Mouse (Mus musculus): Measurements from ENCODE around the gene Moap1. TPM values are rescaled to one million over a fixed set of nuclear protein-coding genes. Genes with fewer than 3 reads are reported as not detected.

Moap1 gene
- polyA plus RNA-seq, 1 experiment from 2014 or later = 18.4 TPM

DNA sequence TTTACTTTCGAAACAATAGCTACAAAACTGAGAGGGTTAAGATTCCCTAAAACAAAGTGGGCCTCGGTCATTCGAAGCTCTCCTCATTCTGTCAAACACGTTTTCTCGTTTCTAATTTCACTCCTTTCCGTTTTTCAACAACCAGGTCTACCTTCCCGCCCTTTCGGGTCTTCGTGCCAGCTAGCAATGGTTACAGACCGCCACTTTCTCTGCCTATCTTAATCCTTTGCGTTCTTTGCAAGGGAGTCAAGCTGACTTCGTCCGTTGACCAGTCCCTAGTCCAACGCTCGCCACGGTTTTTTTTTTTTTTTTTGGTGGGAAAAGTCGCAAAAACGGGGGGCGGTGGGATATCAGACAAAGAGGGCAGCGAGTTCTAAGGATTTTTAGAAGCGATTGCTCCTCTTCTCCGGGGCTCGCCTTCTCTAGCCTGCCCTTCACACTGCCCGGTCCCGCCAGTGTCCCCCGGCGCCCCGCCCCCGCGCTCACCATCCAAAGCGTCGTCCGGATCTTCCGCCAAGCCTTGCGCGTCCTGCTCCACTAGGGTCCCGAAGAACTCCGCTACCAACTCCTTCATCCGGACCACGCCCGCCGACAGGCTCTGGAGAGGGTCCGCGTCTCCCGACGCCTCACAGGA is 13.7 kb upstream of the Moap1 start:
- peak; percentile 81 for ATAC-seq (replicated peaks; ENCODE audit: low FRiP score)
- peak overlapping the region; percentile 64 for H3K27ac ChIP-seq (ENCODE audit: low read depth, low read length)
- no peaks in the 10 kb centered on the region; the same call in 1 of the 2 replicates for H3K36me3 ChIP-seq (ENCODE audit: control insufficient read depth, insufficient read depth, low read length)
- peak overlapping the region; percentile 66 for H3K9ac ChIP-seq (ENCODE audit: low read depth, low read length)
- H3K27me3 ChIP-seq (replicated peaks; ENCODE audit: control insufficient read depth, insufficient read depth, low read length) = no peaks in the 10 kb centered on the region
- WGBS = 1% methylated on average over 46 of the region's 46 CpGs
- peaks cover 2% of the 10 kb centered on the region; the same call in 1 of the 2 replicates for H3K4me1 ChIP-seq (replicated peaks; ENCODE audit: control insufficient read depth, insufficient read depth, low read length)
- DNase-seq (ENCODE audit: low spot score) = peak; percentile 40
- peak overlapping the region; percentile 74 for H3K4me2 ChIP-seq
- H3K9me3 ChIP-seq (ENCODE audit: control insufficient read depth, low read length) = no peaks in the 10 kb centered on the region
- H3K4me3 ChIP-seq (ENCODE audit: low read depth, low read length) = peak overlapping the region; percentile 84

- Histone ChIP-seq H3K4me3 (ENCODE audit: low read depth, low read length) (peak overlapping the region; percentile 84), H3K9ac (ENCODE audit: low read depth, low read length) (peak overlapping the region; percentile 66), H3K27me3 (replicated peaks; ENCODE audit: control insufficient read depth, insufficient read depth, low read length) (no peaks in the 10 kb centered on the region), H3K27ac (ENCODE audit: low read depth, low read length) (no peak overlapping the region), H3K36me3 (ENCODE audit: control insufficient read depth, insufficient read depth, low read length) (no peaks in the 10 kb centered on the region; the same call in 1 of the 2 replicates), H3K4me1 (replicated peaks; ENCODE audit: control insufficient read depth, insufficient read depth, low read length) (peaks cover 2% of the 10 kb centered on the region; the same call in 1 of the 2 replicates), H3K9me3 (ENCODE audit: control insufficient read depth, low read length) (no peaks in the 10 kb centered on the region), H3K4me2 (peak overlapping the region; percentile 74)
- WGBS = 70% methylated on average over 7 of the region's 7 CpGs
- ATAC-seq (replicated peaks; ENCODE audit: low FRiP score) (no peak), DNase-seq (ENCODE audit: low spot score) (peak; percentile 44)
These were observed 12.8 kb upstream of the Moap1 start for GRCm38 (mm10) chr12:102756304-102756703.

GRCm38 (mm10) chr12:102748256-102748655 is 4.8 kb upstream of the Moap1 start:
- H3K27me3 ChIP-seq (replicated peaks; ENCODE audit: control insufficient read depth, insufficient read depth, low read length) = no peaks in the 10 kb centered on the region
- H3K4me2 ChIP-seq = no peak overlapping the region
- 0 out of 2 replicates have a peak, but pooled peaks cover 6% of the 10 kb centered on the region for H3K36me3 ChIP-seq (ENCODE audit: control insufficient read depth, insufficient read depth, low read length)
- H3K4me3 ChIP-seq (ENCODE audit: low read depth, low read length) = no peak overlapping the region
- no peaks in the 10 kb centered on the region for H3K9me3 ChIP-seq (ENCODE audit: control insufficient read depth, low read length)
- 79% methylated on average over 3 of the region's 3 CpGs for WGBS
- H3K9ac ChIP-seq (ENCODE audit: low read depth, low read length) = no peak overlapping the region
- no peak for DNase-seq (ENCODE audit: low spot score)
- no peak for ATAC-seq (replicated peaks; ENCODE audit: low FRiP score)
- H3K27ac ChIP-seq (ENCODE audit: low read depth, low read length) = no peak overlapping the region
- peaks cover 9% of the 10 kb centered on the region for H3K4me1 ChIP-seq (replicated peaks; ENCODE audit: control insufficient read depth, insufficient read depth, low read length)

DNA sequence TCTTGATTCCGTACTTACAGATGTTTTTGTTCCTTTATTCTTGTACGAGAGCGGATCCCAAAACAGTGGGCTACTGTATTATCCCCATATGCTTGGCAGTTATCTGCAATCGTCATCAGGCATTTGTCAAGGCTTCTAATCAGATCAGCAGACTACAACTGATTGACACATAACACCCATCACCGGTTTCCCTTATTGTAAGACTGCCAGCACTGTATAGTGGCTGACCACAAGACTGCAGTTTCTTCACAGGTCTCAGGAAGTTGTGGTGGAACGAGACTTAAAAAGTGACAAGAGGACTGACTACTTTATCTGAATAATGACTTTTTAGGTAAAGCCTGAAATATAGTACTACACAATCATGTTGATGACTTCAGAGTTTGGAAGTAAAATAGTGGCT is 1.4 kb upstream of the Moap1 start:
- ATAC-seq (replicated peaks; ENCODE audit: low FRiP score) = no peak
- DNase-seq (ENCODE audit: low spot score) = no peak
- H3K36me3 ChIP-seq (ENCODE audit: control insufficient read depth, insufficient read depth, low read length) = 0 out of 2 replicates have a peak, but pooled peaks cover 6% of the 10 kb centered on the region

DNA sequence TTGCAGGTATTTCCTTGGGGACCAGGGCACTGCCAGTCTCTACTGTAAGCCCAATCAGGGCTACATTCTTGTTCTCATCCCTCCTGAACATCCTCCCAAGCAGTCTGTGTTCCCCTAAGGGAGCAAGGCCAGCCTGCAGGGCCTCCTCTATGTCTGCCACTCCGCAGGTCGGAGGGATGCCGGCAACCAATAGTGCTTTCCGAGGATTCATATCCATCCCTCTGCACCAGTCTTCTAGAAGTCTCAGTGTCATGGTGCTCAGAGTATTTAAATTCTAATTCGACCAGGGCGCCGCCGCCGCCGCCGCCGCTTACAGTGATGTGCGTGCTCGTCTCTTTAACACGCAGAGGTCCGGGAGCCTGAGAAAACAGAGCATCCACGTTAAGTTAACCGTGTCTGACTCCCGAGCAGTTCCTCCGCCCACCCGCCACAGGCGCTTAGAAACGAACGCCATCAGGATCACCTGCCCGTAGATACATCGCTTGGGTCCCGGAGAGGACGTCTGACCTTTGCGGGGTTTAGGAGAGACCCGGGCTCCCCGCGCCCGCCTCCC is 349 bp downstream of the Moap1 start:
- DNase-seq (ENCODE audit: low spot score) = no peak
- Histone ChIP-seq H3K9ac (ENCODE audit: low read depth, low read length) (peak overlapping the region; percentile 86), H3K36me3 (ENCODE audit: control insufficient read depth, insufficient read depth, low read length) (0 out of 2 replicates have a peak, but pooled peaks cover 2% of the 10 kb centered on the region), H3K4me2 (peak overlapping the region; percentile 86), H3K27ac (ENCODE audit: low read depth, low read length) (peak overlapping the region; percentile 89; the same call in 1 of the 2 replicates), H3K9me3 (ENCODE audit: control insufficient read depth, low read length) (no peaks in the 10 kb centered on the region), H3K4me1 (replicated peaks; ENCODE audit: control insufficient read depth, insufficient read depth, low read length) (peaks cover 18% of the 10 kb centered on the region), H3K4me3 (ENCODE audit: low read depth, low read length) (peak overlapping the region; percentile 80), H3K27me3 (replicated peaks; ENCODE audit: control insufficient read depth, insufficient read depth, low read length) (no peaks in the 10 kb centered on the region)
- peak; percentile 41 for ATAC-seq (replicated peaks; ENCODE audit: low FRiP score)
- WGBS = 2% methylated on average over 33 of the region's 33 CpGs

More for the DNA sequence above, 1.4 kb upstream of the Moap1 start:
- Histone ChIP-seq H3K27me3 (replicated peaks; ENCODE audit: control insufficient read depth, insufficient read depth, low read length) (no peaks in the 10 kb centered on the region), H3K9me3 (ENCODE audit: control insufficient read depth, low read length) (no peaks in the 10 kb centered on the region), H3K4me1 (replicated peaks; ENCODE audit: control insufficient read depth, insufficient read depth, low read length) (peaks cover 18% of the 10 kb centered on the region), H3K9ac (ENCODE audit: low read depth, low read length) (peak overlapping the region; percentile 86; the same call in 1 of the 2 replicates), H3K4me3 (ENCODE audit: low read depth, low read length) (peak overlapping the region; percentile 80), H3K27ac (ENCODE audit: low read depth, low read length) (peak overlapping the region; percentile 89), H3K4me2 (peak overlapping the region; percentile 86)
- 39% methylated on average over 6 of the region's 6 CpGs for WGBS

DNA sequence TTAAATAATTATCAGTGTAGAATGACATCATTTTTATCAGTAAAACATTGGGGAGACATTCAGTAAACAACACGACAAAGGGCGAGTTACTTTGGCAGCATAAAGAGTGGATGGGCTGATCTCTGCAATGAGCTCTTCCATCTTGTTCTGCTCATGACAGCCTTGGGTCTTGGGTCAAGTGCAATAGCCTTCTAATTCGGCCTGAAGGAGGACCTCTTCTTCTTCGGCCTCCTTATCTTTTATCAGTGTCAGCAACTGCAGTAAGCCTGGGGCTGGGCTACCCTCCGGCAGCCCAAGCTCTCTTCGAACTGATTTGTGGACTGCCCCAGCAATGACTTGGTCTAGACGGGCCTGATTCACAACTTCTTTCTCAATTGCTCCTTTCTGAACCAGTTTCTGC is 1.4 kb downstream of the Moap1 start:
- Histone ChIP-seq H3K36me3 (ENCODE audit: control insufficient read depth, insufficient read depth, low read length) (no peaks in the 10 kb centered on the region), H3K4me3 (ENCODE audit: low read depth, low read length) (no peak overlapping the region), H3K27ac (ENCODE audit: low read depth, low read length) (no peak overlapping the region), H3K27me3 (replicated peaks; ENCODE audit: control insufficient read depth, insufficient read depth, low read length) (no peaks in the 10 kb centered on the region), H3K9me3 (ENCODE audit: control insufficient read depth, low read length) (no peaks in the 10 kb centered on the region), H3K9ac (ENCODE audit: low read depth, low read length) (no peak overlapping the region), H3K4me1 (replicated peaks; ENCODE audit: control insufficient read depth, insufficient read depth, low read length) (peaks cover 18% of the 10 kb centered on the region), H3K4me2 (peak overlapping the region; percentile 86; the same call in 1 of the 2 replicates)
- DNase-seq (ENCODE audit: low spot score) = no peak
- 62% methylated on average over 7 of the region's 7 CpGs for WGBS
- no peak for ATAC-seq (replicated peaks; ENCODE audit: low FRiP score)

GRCm38 (mm10) chr12:102740285-102740684 is 3.2 kb downstream of the Moap1 start:
- H3K9ac ChIP-seq (ENCODE audit: low read depth, low read length) = no peak overlapping the region
- no peak overlapping the region for H3K4me2 ChIP-seq
- H3K9me3 ChIP-seq (ENCODE audit: control insufficient read depth, low read length) = no peaks in the 10 kb centered on the region
- no peak for DNase-seq (ENCODE audit: low spot score)
- H3K4me1 ChIP-seq (replicated peaks; ENCODE audit: control insufficient read depth, insufficient read depth, low read length) = peaks cover 16% of the 10 kb centered on the region
- no peak overlapping the region for H3K4me3 ChIP-seq (ENCODE audit: low read depth, low read length)
- ATAC-seq (replicated peaks; ENCODE audit: low FRiP score) = no peak
- WGBS = 62% methylated on average over 3 of the region's 3 CpGs
- no peaks in the 10 kb centered on the region for H3K27me3 ChIP-seq (replicated peaks; ENCODE audit: control insufficient read depth, insufficient read depth, low read length)
- H3K36me3 ChIP-seq (ENCODE audit: control insufficient read depth, insufficient read depth, low read length) = no peaks in the 10 kb centered on the region
- no peak overlapping the region for H3K27ac ChIP-seq (ENCODE audit: low read depth, low read length)

- Histone ChIP-seq H3K4me3 (ENCODE audit: low read depth, low read length) (no peak overlapping the region), H3K36me3 (ENCODE audit: control insufficient read depth, insufficient read depth, low read length) (no peaks in the 10 kb centered on the region), H3K4me2 (no peak overlapping the region), H3K9ac (ENCODE audit: low read depth, low read length) (no peak overlapping the region), H3K4me1 (replicated peaks; ENCODE audit: control insufficient read depth, insufficient read depth, low read length) (peaks cover 10% of the 10 kb centered on the region), H3K27me3 (replicated peaks; ENCODE audit: control insufficient read depth, insufficient read depth, low read length) (no peaks in the 10 kb centered on the region), H3K9me3 (ENCODE audit: control insufficient read depth, low read length) (no peaks in the 10 kb centered on the region), H3K27ac (ENCODE audit: low read depth, low read length) (no peak overlapping the region)
- ATAC-seq (replicated peaks; ENCODE audit: low FRiP score) = no peak
- DNase-seq (ENCODE audit: low spot score) = no peak
- 81% methylated on average over 5 of the region's 5 CpGs for WGBS
These were observed 4.4 kb downstream of the Moap1 start for GRCm38 (mm10) chr12:102739096-102739495.

DNA sequence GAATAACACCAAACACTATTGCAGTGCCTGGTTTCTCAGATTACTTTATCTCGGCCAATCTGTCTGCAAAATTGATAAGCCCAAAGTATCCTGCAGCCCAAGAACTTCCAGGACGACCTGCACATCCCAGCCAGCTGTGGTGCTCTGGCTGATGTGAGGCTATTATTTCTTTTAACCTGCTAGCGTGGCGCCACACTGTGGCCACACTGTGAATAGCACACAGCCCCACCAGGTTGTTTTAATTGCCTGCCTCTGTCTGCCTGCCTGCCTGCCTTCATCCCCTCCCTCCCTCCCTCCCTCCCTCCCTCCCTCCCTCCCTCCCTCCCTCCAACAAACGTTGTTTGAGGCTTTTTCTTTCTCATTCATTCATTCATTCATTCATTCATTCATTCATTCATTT is 10.1 kb downstream of the Moap1 start:
- ATAC-seq (replicated peaks; ENCODE audit: low FRiP score) = no peak; the same call in 1 of the 2 replicates
- H3K27ac ChIP-seq (ENCODE audit: low read depth, low read length) = no peak overlapping the region
- no peak for DNase-seq (ENCODE audit: low spot score)
- no peak overlapping the region for H3K4me2 ChIP-seq
- H3K4me1 ChIP-seq (replicated peaks; ENCODE audit: control insufficient read depth, insufficient read depth, low read length) = peaks cover 15% of the 10 kb centered on the region
- H3K9ac ChIP-seq (ENCODE audit: low read depth, low read length) = no peak overlapping the region
- H3K9me3 ChIP-seq (ENCODE audit: control insufficient read depth, low read length) = no peaks in the 10 kb centered on the region
- H3K36me3 ChIP-seq (ENCODE audit: control insufficient read depth, insufficient read depth, low read length) = no peaks in the 10 kb centered on the region
- WGBS = 5% methylated on average over 4 of the region's 5 CpGs
- no peak overlapping the region for H3K4me3 ChIP-seq (ENCODE audit: low read depth, low read length)
- no peaks in the 10 kb centered on the region for H3K27me3 ChIP-seq (replicated peaks; ENCODE audit: control insufficient read depth, insufficient read depth, low read length)

Data from liver, embryonic 11.5 days (tissue).